Mouse (Mus musculus) adrenal gland, adult (tissue): Measurements from ENCODE around the gene Trpm5.

ENCODE experiments used
- DNase-seq, 2 experiments: peaks; one replicate each; pipeline ENCODE4 v3.0.0; 2022 to 2023; ENCODE audit warnings: low spot score in 1 of 2; ENCODE audit not compliant: inconsistent age in 2 of 2

The Trpm5 gene

GRCm38 (mm10) chr7:143062704-143063103, 31.7 kb downstream of the Trpm5 start:
- peak in 1 of 2 experiments; percentile 42 for DNase-seq

GRCm38 (mm10) chr7:143059202-143059870, 35.1 kb downstream of the Trpm5 start:
- peak in 1 of 2 experiments; percentile 48 for DNase-seq

GRCm38 (mm10) chr7:143058221-143058697, 36.2 kb downstream of the Trpm5 start:
- DNase-seq: peak; percentile 52 to 71

GRCm38 (mm10) chr7:143057667-143058220, 36.7 kb downstream of the Trpm5 start:
- DNase-seq: peak in 1 of 2 experiments; percentile 72

- DNase-seq: peak in 1 of 2 experiments; percentile 54
These were observed 37.4 kb downstream of the Trpm5 start for GRCm38 (mm10) chr7:143057023-143057422.

GRCm38 (mm10) chr7:143055499-143056186, 38.8 kb downstream of the Trpm5 start:
- DNase-seq: peak in 1 of 2 experiments; percentile 58

GRCm38 (mm10) chr7:143055001-143055400, 39.4 kb downstream of the Trpm5 start:
- no peak for DNase-seq

GRCm38 (mm10) chr7:143054612-143054965, 39.9 kb downstream of the Trpm5 start:
- DNase-seq: peak in 1 of 2 experiments; percentile 56

- peak; percentile 53 to 77 for DNase-seq
These were observed 40.4 kb downstream of the Trpm5 start for GRCm38 (mm10) chr7:143053961-143054611.

GRCm38 (mm10) chr7:143053008-143053899, 41.2 kb downstream of the Trpm5 start:
- peak; percentile 85 to 92 for DNase-seq

- DNase-seq: peak; percentile 92 to 98
These were observed 41.8 kb downstream of the Trpm5 start, which contains the start of gene Cd81 for GRCm38 (mm10) chr7:143052626-143053007. Gene Cd81 (plus strand): TSS chr7:143052739.

- peak in 1 of 2 experiments; percentile 55 for DNase-seq
These were observed 43.1 kb downstream of the Trpm5 start for GRCm38 (mm10) chr7:143051316-143051715.

- DNase-seq: peak; percentile 93 to 98
These were observed 44.3 kb downstream of the Trpm5 start for GRCm38 (mm10) chr7:143049841-143050816.

GRCm38 (mm10) chr7:143049331-143049730, 45.1 kb downstream of the Trpm5 start:
- DNase-seq: peak; percentile 44 to 90

GRCm38 (mm10) chr7:143046358-143046757, 48.1 kb downstream of the Trpm5 start:
- DNase-seq: no peak

- DNase-seq: no peak
These were observed 49.6 kb downstream of the Trpm5 start for GRCm38 (mm10) chr7:143044826-143045206.

- no peak for DNase-seq
These were observed 50.2 kb downstream of the Trpm5 start for GRCm38 (mm10) chr7:143044049-143044825.

GRCm38 (mm10) chr7:143042897-143043300, 51.5 kb downstream of the Trpm5 start:
- DNase-seq: peak; percentile 29 to 63
